Mouse (Mus musculus): Measurements from ENCODE around the gene Lrch1.

The Lrch1 gene

DNA sequence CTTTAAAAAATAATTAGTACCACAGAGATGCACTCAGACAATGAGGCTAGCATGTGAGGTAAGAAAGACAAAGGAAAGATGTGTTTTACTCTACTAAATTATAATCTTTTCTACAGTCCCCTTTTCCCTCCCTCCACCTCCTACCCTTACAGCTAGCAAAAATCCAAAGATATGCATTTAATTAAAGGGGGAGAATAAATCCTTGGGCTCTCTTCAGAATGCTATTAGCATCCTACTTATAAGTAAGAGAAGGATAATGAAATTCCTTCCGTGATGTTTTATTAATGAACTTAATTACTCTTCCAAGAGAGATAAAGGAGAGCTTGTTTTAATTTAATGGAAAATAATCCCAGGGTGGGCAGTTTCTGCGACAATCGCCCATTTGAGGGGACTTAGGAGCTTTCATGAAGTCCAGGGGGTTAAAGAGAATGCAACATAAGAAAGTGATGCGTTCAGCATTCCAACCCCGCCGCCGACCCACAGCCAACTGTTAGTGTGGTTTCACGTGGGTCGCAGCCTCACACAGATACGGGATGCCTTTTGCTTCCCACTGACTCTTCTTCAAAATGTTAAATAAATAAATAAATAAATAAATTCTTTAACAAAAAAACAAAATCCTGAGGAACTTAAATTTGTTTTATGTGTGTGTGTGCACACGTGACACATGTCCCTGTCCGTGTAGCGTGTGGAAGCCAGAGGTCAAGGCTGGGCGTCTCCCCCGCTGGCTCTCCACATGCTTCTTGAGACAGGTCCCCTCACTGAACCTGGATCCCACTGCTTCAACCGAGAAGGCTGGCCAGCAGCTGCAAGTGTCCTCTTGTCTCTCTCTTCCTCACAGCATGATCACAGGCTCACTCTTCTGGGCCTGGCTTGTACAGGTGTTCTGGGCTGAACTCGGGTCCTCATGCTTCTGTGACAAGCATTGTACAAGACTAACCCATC is 132.6 kb downstream of the Lrch1 start:
- no peak for DNase-seq (ENCODE audit: low read depth)

DNA sequence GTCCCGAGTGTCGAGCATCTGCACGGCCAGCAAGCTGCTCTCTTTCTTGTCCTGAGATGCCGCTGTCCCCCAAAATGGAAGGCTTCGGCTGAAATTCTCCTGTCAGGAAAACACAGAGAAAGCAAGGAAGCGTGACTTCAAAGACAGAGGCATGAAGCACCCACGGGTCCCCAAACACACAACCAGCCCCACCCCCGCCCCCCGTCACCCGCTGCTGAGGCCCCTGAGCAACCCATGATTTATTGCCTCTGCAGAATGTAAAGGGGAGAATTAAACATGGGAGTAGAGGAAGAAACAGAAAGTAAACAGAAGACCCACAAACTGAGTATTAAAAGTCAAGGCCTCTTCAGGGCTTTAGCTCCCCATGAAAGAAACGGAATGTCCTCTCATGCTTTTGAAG is 136.1 kb downstream of the Lrch1 start:
- DNase-seq (ENCODE audit: low read depth): no peak

DNA sequence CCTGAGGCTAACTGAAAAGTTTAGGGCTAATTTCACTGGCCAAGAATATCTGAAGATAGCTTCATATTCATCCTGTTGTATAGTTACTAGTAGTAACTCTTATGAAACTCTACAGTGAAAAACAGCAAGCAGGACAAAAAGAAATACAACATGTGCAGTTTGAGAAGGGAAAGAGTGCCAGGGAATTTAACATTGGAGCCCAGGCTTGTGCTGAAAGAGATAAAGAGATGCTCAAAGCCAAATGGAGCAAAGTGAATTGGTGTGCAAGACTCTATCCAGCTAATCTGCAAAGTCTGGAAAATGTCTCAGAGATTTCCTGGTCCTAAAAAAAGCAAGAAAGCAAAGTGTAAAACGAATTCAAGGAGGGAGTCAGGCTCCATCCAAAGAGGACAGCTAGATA is 145.7 kb downstream of the Lrch1 start:
- DNase-seq (ENCODE audit: low read depth): no peak

DNA sequence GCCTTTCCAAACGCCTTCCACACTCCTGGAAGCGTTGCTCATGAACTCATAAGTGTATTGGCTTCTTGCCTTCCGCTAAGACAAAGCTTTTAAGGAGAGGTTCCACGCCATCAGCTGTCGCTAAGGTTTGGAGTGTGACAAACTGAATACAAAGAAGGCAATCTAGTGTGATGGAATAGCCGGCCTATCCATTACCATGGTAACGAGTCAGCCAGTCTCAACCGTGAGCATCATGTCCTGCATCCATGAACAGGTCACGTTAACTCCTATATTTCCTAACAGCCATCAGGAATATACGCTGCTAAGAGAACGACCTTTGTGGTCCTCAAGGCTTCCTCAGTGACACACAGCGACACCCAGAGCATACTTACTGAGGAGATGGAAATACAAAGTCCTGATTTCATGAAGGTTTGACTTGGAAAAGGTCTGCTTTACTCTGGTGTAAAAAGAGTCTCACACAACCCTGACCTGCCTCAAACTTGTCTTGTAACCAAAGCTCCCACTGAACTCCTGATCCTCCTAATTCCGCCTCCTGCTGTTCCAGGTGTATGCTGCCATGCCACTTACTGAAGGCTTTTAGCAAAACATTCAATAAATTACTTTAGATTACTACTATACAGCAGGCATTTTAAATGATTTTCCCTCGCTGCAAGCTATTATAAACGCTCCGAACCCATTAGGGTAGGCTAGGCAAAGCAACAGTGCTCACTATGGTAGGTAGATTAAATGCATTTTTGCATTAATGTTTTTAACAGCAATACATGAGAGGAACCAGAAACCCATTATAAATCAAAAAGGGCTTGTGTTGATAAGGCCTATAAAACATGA is 149.4 kb downstream of the Lrch1 start:
- DNase-seq (ENCODE audit: low read depth): no peak

DNA sequence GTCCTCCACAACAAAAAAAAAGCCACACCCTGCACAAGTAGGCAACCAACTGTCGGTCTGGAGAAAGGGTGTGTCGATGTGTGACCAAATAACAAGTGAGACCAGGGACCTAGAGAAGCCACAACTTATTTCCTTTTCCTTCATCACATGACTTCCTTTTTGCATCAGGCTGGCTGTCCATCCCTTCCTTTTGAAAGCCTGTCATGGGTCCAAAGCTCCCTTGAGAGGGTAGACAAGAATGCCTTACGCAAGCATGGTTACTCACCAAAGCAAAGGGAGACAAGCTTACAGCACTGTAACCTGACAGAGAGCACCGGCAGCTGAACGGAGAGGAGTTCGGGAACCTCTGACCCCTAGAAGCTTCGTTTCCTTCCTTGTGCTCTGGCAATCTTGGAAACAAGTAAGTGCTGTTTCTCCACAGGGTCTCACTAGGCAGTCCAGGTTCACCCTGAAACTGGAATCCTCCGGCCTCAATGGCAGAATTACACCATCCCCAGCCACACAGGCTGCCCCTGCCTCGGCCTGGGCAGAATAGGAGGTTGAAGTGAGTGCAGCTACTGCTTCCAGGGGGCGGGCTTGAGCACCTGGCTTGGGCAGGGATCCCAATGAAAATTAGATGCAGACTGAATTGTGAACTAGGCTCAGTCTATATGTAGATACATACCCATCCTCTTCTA is 150.2 kb downstream of the Lrch1 start:
- DNase-seq (ENCODE audit: low read depth): no peak

DNA sequence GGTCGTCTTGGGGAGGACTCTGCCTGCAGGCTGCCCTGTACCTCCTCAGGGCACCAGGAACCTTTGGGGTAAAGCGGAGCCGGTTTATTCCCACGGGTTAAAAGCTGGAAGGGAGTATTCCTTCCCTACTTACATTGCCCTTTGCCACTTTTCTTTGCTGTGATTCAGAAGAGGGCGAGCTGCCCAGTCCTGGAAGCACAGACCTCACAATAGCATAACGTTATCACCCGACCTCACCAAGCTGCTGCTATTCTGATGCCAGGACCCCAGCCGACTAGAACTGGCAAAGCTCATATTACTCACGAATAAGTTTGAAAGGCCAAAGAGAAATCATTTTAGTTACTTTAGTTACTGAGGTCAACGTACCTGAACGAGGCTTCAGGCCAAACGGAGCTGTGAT is 152.7 kb downstream of the Lrch1 start:
- DNase-seq (ENCODE audit: low read depth): no peak

DNA sequence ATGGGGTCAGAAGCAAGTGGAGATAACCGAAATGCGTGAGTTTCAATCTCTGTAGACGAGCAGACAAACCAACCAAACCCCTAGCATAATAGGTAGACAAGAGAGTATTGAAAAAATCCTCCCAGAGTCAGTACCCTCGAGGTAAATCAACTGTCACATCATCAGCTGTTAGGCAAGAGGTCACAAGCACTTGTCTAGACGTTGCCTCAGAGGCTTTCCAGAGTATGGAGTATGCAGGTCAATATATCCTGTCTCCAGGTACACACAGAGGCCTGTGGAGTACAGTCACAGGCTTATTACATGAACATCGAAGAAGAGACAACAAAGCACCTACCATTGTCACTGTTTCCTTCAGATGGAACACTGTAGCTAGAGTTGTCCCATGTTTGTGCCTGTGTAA is 154.9 kb downstream of the Lrch1 start:
- no peak for DNase-seq (ENCODE audit: low read depth)

DNA sequence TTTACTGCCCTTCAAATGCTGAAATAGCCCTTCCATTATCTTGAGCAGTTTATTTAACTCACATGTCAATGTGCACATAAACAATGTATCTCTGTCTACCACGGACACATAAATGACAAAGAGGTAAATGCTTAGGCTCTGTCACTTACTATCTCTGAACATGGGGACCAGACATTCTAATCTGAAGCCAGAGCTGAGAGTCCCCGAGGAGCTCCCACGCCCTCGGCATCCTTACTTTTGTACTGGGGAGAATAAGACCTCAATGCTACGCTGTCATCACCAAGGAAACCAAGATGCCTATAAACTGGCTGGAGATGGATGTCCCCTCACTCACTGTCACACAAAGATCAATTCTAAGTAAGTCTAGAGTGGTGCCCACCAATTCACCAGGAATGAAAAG is 157.1 kb downstream of the Lrch1 start:
- DNase-seq (ENCODE audit: low read depth): no peak

DNA sequence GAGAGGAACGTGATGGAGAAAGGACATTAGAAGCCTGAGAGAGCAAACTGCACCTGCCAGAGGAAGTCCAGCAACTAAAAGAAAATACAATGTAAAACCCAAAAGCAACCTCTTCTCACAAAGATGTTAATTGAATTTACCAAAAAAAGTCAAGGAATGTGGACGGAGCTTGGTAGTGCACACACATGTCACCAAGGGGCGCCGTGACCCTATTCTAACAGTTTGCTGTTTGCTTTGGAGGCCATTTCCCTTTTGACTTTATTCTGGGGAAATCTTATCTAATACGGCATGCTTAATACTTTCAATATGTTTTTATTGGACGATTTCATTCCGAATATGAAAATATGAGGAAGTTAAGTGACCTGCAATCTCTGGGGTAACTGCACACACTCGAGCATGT is 158.9 kb downstream of the Lrch1 start:
- no peak for DNase-seq (ENCODE audit: low read depth)

DNA sequence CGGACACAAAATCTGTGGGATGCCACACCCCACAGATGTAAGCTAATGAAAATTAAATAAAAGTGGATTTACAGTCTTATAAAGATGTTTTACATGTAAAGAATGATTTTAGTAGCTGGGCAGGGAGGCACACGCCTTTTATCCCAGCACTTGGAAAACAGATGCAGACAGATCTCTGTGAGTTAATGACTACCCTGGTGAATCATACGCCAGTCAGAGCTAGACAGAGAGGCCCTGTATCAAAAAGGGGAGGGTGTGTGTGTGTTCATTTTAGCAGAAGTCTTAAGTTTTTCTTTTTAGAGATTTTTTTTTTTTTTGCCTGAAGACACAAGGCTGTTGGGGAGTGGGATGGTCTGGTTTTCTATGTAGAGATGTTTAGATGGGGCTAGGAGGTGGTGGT is 160.0 kb downstream of the Lrch1 start:
- DNase-seq (ENCODE audit: low read depth): no peak

DNA sequence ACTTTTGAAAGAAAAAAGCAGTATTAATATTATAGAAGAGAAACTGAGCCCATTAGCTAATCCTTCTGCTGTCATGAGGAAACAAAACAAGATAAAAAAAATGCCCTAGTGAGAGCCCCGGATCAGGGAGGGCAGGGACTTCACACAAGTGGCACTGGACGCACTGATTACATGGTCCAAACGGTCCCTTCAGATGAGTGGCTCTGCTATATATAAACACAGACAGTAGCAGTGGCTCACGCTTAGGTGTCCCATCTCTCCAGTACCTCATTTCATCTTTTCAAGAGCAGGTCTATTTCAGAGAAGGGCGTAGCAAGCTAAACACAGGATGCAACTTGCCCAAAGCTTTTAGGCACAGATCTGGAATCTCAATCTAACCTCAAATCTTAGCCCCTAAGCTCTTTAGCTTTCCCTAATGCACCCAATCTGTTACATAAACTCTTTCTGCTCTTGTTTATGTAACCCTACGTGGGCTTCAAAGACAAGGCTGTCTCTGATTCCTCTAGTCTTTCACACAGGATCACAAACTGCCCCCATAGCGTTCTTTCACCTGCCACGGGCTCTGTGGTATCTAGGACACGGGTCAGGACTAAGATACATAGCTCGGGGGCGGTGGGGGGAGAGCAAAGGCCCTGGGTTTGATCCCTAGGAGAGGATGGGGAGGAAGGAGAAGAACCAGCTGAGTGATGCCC is 163.3 kb downstream of the Lrch1 start:
- no peak for DNase-seq (ENCODE audit: low read depth)

DNA sequence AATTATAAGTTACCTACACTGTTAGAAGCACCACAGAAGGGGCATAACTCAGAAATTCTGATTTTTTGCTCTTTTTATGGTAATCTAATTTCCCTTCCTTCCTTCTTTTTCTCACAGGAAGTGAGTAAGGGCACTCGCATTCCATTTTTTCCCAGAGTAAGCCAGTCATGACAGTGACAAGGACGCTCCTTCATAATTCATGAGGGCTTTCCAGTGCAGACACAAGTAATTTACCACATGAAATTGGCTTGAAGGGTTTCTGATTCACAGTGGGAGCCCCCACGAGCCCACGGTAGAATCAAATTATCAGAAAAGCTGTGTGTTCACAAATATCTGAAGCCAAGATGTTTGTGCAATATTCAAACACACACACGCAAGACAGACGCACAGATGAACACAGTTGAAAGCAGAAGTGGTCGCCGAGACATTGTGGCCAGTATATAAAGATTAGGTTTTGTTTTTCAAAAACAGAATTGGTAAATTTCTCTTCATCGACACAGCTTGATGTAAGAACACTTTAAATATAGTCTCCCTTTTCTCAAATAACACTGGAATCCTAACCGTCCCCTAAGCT is 173.5 kb downstream of the Lrch1 start:
- no peak for DNase-seq (ENCODE audit: low read depth)

DNA sequence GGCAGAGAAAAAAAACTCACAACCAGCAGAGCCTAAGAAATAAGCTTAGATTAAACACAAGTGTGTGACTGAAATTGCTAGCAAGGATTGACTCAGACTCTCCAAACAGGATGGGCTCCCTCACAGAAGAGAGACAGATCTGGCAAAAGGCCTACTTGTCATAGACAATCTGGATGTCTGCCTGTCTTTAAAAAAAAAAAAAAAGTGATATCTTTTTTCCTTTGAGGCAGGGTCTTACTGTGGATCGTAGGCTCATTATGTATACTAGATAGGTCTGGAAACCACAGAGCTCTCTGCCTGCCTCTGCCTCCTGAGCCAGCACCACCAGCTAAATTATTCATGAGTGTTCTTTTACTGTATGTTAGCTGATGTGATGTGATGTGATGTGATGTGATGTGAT is 179.8 kb downstream of the Lrch1 start:
- DNase-seq (ENCODE audit: low read depth): no peak

DNA sequence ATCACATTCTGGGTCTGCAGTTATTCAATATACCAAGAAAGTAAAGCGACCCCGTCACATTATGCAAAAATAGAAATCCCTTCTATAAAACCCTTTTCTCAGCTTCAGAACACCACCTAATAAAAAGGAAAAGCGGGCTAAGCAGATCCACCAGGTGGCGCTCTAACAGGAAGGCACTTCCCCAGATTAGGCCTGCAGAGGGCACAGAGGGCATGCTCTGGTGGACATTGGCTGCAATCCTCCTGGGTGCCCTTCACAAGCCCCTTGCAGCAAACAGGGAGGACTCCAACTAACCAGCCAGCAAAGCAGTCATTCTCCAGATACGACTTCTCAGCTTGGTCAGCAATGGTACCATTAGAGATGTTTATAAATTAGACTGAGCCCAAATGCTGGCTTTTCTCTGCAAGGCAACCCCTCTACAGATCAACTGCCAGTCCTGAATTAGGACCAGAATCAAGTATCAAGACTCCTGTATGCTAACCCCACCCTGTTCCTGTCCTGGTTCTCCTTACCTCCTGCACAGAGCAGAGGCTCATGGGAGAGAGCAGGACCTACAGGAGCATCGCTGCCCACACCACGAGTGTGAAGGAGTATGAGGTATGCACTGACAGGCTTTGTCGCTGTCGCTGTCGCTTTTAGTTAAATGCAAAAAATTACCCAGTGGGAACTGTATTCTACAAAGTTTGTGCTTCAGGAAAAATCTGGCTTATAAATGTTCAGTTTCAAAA is 183.3 kb downstream of the Lrch1 start:
- peak; percentile 78 for DNase-seq (ENCODE audit: low read depth)

DNA sequence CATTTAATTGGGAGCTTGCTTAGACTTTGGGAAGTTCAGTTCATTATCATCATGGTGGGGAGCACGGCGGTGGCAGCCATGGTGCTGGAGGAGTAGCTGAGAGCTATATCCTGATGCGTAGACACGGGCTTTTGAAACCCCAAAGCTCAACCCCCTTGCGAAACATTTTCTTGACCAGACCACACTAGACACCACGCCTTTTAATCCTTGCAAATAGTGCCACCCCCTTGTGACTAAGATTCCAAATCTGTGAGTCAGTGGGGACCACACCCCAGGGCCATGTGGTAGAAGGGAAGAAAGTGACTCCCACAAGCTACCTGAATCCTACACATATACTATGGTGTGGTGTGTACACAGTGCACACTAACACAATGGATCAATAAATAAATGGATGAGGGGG is 210.8 kb downstream of the Lrch1 start:
- DNase-seq (ENCODE audit: low read depth): no peak

DNA sequence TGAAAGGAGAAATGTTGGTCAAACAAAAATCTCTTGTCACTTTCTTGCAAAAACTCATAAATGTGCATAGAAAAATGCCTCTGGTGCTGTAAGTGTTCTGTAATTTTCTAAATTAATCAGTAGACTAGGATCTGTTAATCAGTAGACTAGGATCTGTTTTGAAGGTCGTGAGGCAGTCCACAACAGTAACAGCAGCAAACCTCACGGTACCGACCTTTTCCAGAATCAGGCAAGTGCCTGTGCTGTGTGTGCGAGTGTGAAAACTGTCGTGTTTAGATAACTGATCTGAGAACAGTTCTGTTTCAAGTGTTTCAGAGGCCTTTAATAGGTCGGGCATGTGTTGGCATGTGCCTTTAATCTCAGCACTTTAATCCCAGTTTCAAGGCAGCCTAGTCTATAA is 212.2 kb downstream of the Lrch1 start:
- no peak for DNase-seq (ENCODE audit: low read depth)

DNA sequence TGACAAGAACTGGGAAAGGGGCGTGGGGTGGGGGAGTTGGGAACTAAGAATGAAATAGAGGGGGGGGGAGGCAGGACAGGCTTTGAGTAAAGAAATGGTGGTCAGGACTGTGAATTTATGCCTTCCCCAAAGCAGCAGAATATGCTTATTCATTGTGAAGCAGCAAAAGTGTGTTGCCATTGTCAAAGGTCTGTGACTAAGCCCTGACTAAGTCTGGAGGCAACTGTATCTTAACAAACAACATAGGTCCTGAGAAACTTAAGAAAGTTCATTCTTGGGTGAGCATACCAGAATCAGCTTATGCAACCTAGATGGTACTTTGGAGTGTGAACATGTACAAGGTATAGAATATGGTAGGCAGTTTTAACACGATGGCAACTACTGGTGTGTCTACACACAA is 214.3 kb downstream of the Lrch1 start:
- DNase-seq (ENCODE audit: low read depth): no peak

DNA sequence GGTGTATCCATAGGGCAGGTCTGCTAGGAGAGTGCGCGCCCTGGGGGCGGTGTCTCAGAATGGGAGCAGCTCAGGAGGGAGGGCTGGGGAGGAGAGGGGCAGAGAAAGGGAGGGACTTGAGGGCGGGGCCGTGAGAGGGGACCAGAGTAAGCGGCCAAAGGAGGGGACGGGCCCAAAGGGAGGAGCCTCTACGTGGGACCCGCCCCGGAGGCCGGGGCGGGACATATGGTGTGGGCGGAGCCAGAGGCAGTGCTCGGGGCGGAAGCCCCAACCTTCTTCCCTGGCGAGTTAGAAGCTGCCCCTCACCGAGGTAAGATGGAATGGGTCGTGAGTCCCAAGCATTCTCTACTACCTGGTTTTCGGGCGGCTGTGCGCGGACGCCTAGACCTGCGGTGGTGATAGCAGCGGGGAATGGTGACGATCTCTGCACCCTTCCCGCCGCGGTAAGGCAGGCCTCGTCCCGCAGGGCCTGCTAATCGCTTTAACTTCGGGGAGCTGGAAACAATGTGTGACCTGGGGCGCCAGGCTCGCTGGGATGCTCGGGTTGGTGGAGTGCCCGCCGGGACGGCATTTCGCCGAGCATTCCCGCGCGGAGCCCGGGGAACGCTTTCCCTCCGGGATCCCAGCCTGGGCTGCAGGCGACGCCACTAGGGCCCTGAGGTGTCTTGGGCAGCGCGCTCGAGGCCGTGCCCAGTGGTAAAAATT is 215.4 kb downstream of the Lrch1 start, which contains the start of gene Esd:
Esd (plus strand) TSS at position 219 of the 705 bp plus-strand sequence.
- peak; percentile 79 for DNase-seq (ENCODE audit: low read depth)

DNA sequence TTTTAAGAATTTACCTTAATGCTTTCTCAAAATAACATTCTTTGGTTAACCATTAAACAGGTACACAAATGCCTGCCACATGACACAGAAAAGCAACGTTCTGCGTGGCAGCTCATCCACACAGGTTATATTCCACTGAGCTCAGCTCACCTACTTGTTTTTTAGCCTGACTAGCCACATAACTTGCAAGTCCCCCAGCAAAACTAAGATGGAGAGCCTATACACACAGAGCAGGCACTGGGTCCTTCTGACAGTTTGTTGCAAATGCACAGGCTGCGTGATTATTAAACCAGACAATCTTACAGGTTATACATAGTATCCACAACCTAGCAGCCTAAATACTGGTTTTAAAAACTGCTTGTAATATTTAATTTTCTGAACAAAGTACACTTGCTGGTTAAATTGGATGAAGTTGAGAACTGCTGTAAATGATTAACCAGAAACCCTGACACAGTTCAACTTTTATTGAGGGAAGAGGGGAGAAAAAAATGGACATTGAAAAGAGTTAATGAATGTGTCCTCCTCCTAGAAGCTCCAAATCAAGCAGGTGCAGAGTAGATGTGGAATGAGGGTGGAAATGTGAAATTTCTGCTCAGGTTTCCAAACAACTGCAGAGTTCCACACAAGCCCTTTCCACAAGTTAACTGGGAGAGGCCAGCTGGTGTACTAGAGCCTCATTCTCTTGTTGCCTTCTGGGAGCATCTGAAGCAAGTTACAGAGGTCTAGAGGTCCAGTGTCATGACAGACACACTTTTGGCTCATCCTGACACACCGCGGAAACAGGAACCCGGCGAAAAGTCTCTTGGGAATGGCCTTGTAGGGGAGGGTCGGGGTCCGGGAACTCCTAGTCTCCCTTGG is 216.2 kb downstream of the Lrch1 start:
- DNase-seq (ENCODE audit: low read depth): no peak

All from c-Kit-positive CD71-negative TER-119-negative erythroid progenitor cells, embryonic 14.5 days (primary cell).